Mouse (Mus musculus): ENCODE measurements at regions not wholly inside any gene's neighbourhood (a gene's known extent, or its start where the extent isn't known, plus 50 kb on each side); places are given as distances from the start of the nearest gene placed in this dataset.

GRCm38 (mm10) chr17:54214804-54215203, 84.0 kb downstream of the Slc5a7 start:
- Histone ChIP-seq H3K4me2 (replicated peaks) (no peak overlapping the region), H3K4me3 (no peak overlapping the region), H3K9ac (no peak overlapping the region), H3K27me3 (no peaks in the 10 kb centered on the region), H3K27ac (no peak overlapping the region), H3K36me3 (no peaks in the 10 kb centered on the region), H3K9me3 (replicated peaks) (no peaks in the 10 kb centered on the region), H3K4me1 (no peaks in the 10 kb centered on the region)
- ATAC-seq (ENCODE audit: low FRiP score): no peak
- WGBS: 76% methylated on average over 3 of the region's 3 CpGs

- Histone ChIP-seq H3K4me1 (no peaks in the 10 kb centered on the region), H3K9me3 (replicated peaks) (no peaks in the 10 kb centered on the region), H3K36me3 (no peaks in the 10 kb centered on the region), H3K27me3 (no peaks in the 10 kb centered on the region), H3K27ac (no peak overlapping the region), H3K4me3 (no peak overlapping the region), H3K4me2 (replicated peaks) (no peak overlapping the region), H3K9ac (no peak overlapping the region)
- whole genome bisulfite sequencing: 57% methylated on average over 3 of the region's 3 CpGs
- ATAC-seq (ENCODE audit: low FRiP score): peak; percentile 79; the same call in 1 of the 2 replicates
These were observed 97.1 kb downstream of the Slc5a7 start for GRCm38 (mm10) chr17:54201710-54202109.

GRCm38 (mm10) chr17:54192231-54192573, 106.6 kb downstream of the Slc5a7 start:
- WGBS: 62% methylated on average over 3 of the region's 3 CpGs
- H3K9me3 ChIP-seq (replicated peaks): no peaks in the 10 kb centered on the region
- H3K9ac ChIP-seq: no peak overlapping the region
- no peaks in the 10 kb centered on the region for H3K27me3 ChIP-seq
- H3K27ac ChIP-seq: no peak overlapping the region
- H3K4me3 ChIP-seq: no peak overlapping the region
- ATAC-seq (ENCODE audit: low FRiP score): peak; percentile 40; the same call in 1 of the 2 replicates
- H3K4me2 ChIP-seq (replicated peaks): no peak overlapping the region
- H3K4me1 ChIP-seq: 0 out of 2 replicates have a peak, but pooled peaks cover 3% of the 10 kb centered on the region
- no peaks in the 10 kb centered on the region for H3K36me3 ChIP-seq

GRCm38 (mm10) chr17:54191526-54192230, 107.2 kb downstream of the Slc5a7 start:
- WGBS: 46% methylated on average over 5 of the region's 5 CpGs
- no peaks in the 10 kb centered on the region for H3K9me3 ChIP-seq (replicated peaks)
- ATAC-seq (ENCODE audit: low FRiP score): peak; percentile 94
- no peaks in the 10 kb centered on the region for H3K36me3 ChIP-seq
- H3K4me3 ChIP-seq: no peak overlapping the region
- no peak overlapping the region for H3K4me2 ChIP-seq (replicated peaks)
- no peak overlapping the region for H3K9ac ChIP-seq
- no peak overlapping the region for H3K27ac ChIP-seq
- 0 out of 2 replicates have a peak, but pooled peaks cover 3% of the 10 kb centered on the region for H3K4me1 ChIP-seq
- H3K27me3 ChIP-seq: no peaks in the 10 kb centered on the region

- H3K4me3 ChIP-seq: no peak overlapping the region
- H3K27me3 ChIP-seq: no peaks in the 10 kb centered on the region
- H3K36me3 ChIP-seq: no peaks in the 10 kb centered on the region
- ATAC-seq (ENCODE audit: low FRiP score): no peak
- 0 out of 2 replicates have a peak, but pooled peaks cover 3% of the 10 kb centered on the region for H3K4me1 ChIP-seq
- H3K27ac ChIP-seq: no peak overlapping the region
- no peaks in the 10 kb centered on the region for H3K9me3 ChIP-seq (replicated peaks)
- H3K9ac ChIP-seq: no peak overlapping the region
- no peak overlapping the region for H3K4me2 ChIP-seq (replicated peaks)
These were observed 109.8 kb downstream of the Slc5a7 start for GRCm38 (mm10) chr17:54188997-54189553.

GRCm38 (mm10) chr17:54182073-54182472, 116.8 kb downstream of the Slc5a7 start:
- no peak overlapping the region for H3K9ac ChIP-seq
- H3K4me1 ChIP-seq: no peaks in the 10 kb centered on the region
- H3K27me3 ChIP-seq: no peaks in the 10 kb centered on the region
- no peaks in the 10 kb centered on the region for H3K36me3 ChIP-seq
- H3K27ac ChIP-seq: no peak overlapping the region
- H3K4me3 ChIP-seq: no peak overlapping the region
- no peak for ATAC-seq (ENCODE audit: low FRiP score)
- no peaks in the 10 kb centered on the region for H3K9me3 ChIP-seq (replicated peaks)
- H3K4me2 ChIP-seq (replicated peaks): no peak overlapping the region

- no peaks in the 10 kb centered on the region for H3K4me1 ChIP-seq
- no peak for ATAC-seq (ENCODE audit: low FRiP score)
- no peak overlapping the region for H3K27ac ChIP-seq
- H3K36me3 ChIP-seq: no peaks in the 10 kb centered on the region
- H3K4me3 ChIP-seq: no peak overlapping the region
- WGBS: 91% methylated on average over 2 of the region's 2 CpGs
- H3K9ac ChIP-seq: no peak overlapping the region
- no peaks in the 10 kb centered on the region for H3K27me3 ChIP-seq
- no peak overlapping the region for H3K4me2 ChIP-seq (replicated peaks)
- no peaks in the 10 kb centered on the region for H3K9me3 ChIP-seq (replicated peaks)
These were observed 118.3 kb downstream of the Slc5a7 start for GRCm38 (mm10) chr17:54180563-54180962.

GRCm38 (mm10) chr17:54170762-54171161, 128.1 kb downstream of the Slc5a7 start:
- Histone ChIP-seq H3K9ac (no peak overlapping the region), H3K27me3 (no peaks in the 10 kb centered on the region), H3K4me2 (replicated peaks) (no peak overlapping the region), H3K4me3 (no peak overlapping the region), H3K4me1 (no peaks in the 10 kb centered on the region), H3K9me3 (replicated peaks) (no peaks in the 10 kb centered on the region), H3K27ac (no peak overlapping the region), H3K36me3 (no peaks in the 10 kb centered on the region)
- no peak for ATAC-seq (ENCODE audit: low FRiP score)
- 78% methylated on average over 1 of the region's 1 CpGs for WGBS

- Histone ChIP-seq H3K9ac (no peak overlapping the region), H3K27ac (no peak overlapping the region), H3K36me3 (no peaks in the 10 kb centered on the region), H3K4me3 (no peak overlapping the region), H3K27me3 (no peaks in the 10 kb centered on the region), H3K4me1 (no peaks in the 10 kb centered on the region), H3K9me3 (replicated peaks) (no peaks in the 10 kb centered on the region), H3K4me2 (replicated peaks) (no peak overlapping the region)
- WGBS: 32% methylated on average over 1 of the region's 1 CpGs
- ATAC-seq (ENCODE audit: low FRiP score): no peak
These were observed 130.8 kb downstream of the Slc5a7 start for GRCm38 (mm10) chr17:54168039-54168438.

- H3K9ac ChIP-seq: no peak overlapping the region
These were observed 136.5 kb downstream of the Slc5a7 start for GRCm38 (mm10) chr17:54162383-54162782.

GRCm38 (mm10) chr17:54158753-54159152, 140.1 kb downstream of the Slc5a7 start:
- ATAC-seq (ENCODE audit: low FRiP score): no peak
- H3K36me3 ChIP-seq: no peaks in the 10 kb centered on the region
- 78% methylated on average over 4 of the region's 4 CpGs for WGBS
- H3K4me2 ChIP-seq (replicated peaks): no peak overlapping the region
- no peaks in the 10 kb centered on the region for H3K9me3 ChIP-seq (replicated peaks)
- no peaks in the 10 kb centered on the region for H3K27me3 ChIP-seq
- H3K4me3 ChIP-seq: no peak overlapping the region
- no peak overlapping the region for H3K27ac ChIP-seq
- no peaks in the 10 kb centered on the region for H3K4me1 ChIP-seq
- no peak overlapping the region for H3K9ac ChIP-seq

More at GRCm38 (mm10) chr17:54162383-54162782, 136.5 kb downstream of the Slc5a7 start:
- H3K4me1 ChIP-seq: no peaks in the 10 kb centered on the region
- no peaks in the 10 kb centered on the region for H3K36me3 ChIP-seq
- no peaks in the 10 kb centered on the region for H3K9me3 ChIP-seq (replicated peaks)
- H3K27me3 ChIP-seq: no peaks in the 10 kb centered on the region
- no peak overlapping the region for H3K4me3 ChIP-seq
- WGBS: 87% methylated on average over 2 of the region's 2 CpGs
- no peak for ATAC-seq (ENCODE audit: low FRiP score)
- H3K4me2 ChIP-seq (replicated peaks): no peak overlapping the region
- H3K27ac ChIP-seq: no peak overlapping the region

GRCm38 (mm10) chr17:54158330-54158729, 140.5 kb downstream of the Slc5a7 start:
- no peak overlapping the region for H3K27ac ChIP-seq
- no peaks in the 10 kb centered on the region for H3K4me1 ChIP-seq
- H3K36me3 ChIP-seq: no peaks in the 10 kb centered on the region
- no peaks in the 10 kb centered on the region for H3K9me3 ChIP-seq (replicated peaks)
- no peak for ATAC-seq (ENCODE audit: low FRiP score)
- WGBS: 92% methylated on average over 1 of the region's 1 CpGs
- H3K9ac ChIP-seq: no peak overlapping the region
- no peak overlapping the region for H3K4me2 ChIP-seq (replicated peaks)
- H3K27me3 ChIP-seq: no peaks in the 10 kb centered on the region
- H3K4me3 ChIP-seq: no peak overlapping the region

- Histone ChIP-seq H3K4me2 (replicated peaks) (no peak overlapping the region), H3K9ac (no peak overlapping the region), H3K36me3 (no peaks in the 10 kb centered on the region), H3K27ac (no peak overlapping the region), H3K27me3 (no peaks in the 10 kb centered on the region), H3K9me3 (replicated peaks) (no peaks in the 10 kb centered on the region), H3K4me1 (no peaks in the 10 kb centered on the region), H3K4me3 (no peak overlapping the region)
- 81% methylated on average over 1 of the region's 1 CpGs for WGBS
- ATAC-seq (ENCODE audit: low FRiP score): no peak
These were observed 143.0 kb downstream of the Slc5a7 start for GRCm38 (mm10) chr17:54155801-54156200.

Measured in hindbrain, embryonic 12.5 days (tissue).